Mouse (Mus musculus) left cerebral cortex, adult 18-20 months (tissue): ENCODE data around the gene Klk4. TPM values are rescaled to one million over a fixed set of nuclear protein-coding genes. Genes with fewer than 3 reads are reported as not detected.
A peak's percentile ranks its signal among the peaks of the same experiment; 100 is the strongest.

ENCODE experiments used
- DNase-seq, 2 experiments: peaks; one replicate each; pipeline ENCODE4 v3.0.0; 2021 to 2022; ENCODE audit warnings: low spot score in 2 of 2, mixed read lengths in 1 of 2
- total RNA-seq, 2 experiments: library from RNA; stranded (reverse); gene quantifications; 2 replicates each; pipeline ENCODE4 v1.2.3; 2021

The Klk4 gene
- total RNA-seq, 2 experiments from 2014 or later, result not detected

DNA sequence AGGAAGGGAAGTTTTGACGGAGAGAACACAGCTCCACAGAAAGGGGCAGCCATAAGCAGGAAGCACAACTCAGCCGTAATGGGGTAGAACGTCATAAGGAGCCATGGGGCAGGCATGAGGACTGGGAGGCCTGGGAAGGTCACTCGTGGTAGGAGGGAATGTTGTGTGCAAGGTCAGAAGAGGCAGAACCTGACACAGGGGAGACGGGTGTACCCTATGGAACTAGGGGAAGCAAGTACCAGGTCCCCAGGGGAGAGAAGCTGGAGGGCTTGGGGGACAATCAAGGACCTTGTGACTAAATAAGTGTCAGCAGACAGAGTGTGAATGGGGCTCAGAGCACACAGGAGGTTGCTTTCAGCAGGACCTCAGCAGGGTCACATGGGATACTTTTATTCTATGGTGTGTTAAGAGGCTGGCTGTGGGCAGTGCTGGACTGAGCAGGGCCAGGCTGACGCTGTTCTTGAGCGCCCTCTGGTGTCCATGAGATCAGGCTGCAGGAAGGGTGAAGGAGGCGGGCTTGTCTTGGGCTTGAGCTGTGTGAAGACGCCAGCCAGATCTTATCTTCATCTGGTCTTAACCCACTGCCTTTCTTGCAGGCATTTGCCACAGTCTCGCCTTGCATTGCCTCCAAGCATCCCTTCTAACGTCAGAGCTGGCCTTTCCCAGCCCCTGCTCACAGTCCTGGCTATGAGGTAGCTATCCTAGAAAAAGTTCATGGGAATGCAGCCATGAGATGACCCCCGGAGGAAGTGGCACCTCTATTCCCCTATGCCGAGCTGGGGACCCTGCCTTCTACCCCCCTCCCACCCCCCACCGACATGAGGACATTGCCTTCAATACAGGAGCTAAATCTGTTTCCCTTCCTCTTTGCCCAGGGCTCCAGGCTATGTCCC lies 38.8 kb downstream of the Klk4 start:
- peak; percentile 78 to 83 for DNase-seq

DNA sequence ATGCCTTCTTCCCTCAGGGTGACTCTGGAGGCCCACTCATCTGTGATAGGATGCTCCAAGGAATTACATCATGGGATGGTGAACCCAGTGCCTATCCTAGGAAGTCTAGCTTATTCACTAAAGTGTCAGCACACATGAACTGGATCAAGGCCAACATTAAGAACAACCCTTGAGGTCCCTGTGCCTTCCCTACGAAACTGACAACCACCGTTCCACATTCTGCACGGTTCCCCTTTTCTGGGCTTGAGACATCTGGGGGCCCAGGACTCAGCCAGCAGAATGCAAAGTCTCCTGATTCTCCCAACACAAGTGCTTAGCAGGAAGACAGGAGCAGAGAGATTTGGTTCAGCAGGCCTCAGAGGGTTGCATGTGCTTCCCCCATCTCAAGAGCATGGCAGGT lies 39.6 kb downstream of the Klk4 start:
- no peak for DNase-seq

DNA sequence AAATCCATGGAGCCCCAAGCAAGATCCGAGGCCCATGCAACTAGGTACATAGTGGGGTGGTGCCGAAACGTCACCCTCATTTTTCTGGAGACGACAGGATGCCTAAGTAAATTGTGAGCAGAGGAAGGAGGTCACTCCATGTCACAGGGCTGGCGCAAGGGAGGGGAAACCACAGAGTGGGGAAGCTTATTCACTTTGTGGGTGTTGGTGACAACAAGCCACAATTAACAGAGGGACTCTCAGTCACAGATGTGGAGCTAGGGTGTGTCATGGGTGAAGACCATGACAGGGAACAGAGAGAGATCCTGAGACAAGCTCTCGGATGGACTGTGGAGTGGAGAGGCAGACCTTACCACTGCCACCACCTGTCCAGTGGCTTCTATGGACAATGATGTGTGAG lies 40.1 kb downstream of the Klk4 start:
- no peak for DNase-seq

DNA sequence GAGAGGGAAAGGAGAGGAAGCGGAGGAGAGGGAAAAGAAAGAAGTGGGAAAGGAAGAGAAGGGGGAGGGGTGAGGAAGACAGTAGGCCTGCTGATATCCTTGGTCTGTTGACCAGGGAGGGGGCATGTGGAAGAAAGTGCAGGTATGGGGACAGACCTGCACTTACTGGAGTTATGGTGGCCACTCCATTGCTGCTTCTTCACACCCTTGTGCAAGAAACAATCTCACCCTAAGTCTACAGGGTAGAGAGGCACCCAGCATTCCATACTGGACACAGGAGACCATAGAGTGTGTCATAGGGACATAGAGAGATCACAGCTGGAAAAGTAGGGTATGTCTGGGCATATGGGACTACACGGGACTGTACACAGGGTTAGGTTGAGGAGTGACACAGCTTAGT lies 41.0 kb downstream of the Klk4 start:
- DNase-seq, result no peak

DNA sequence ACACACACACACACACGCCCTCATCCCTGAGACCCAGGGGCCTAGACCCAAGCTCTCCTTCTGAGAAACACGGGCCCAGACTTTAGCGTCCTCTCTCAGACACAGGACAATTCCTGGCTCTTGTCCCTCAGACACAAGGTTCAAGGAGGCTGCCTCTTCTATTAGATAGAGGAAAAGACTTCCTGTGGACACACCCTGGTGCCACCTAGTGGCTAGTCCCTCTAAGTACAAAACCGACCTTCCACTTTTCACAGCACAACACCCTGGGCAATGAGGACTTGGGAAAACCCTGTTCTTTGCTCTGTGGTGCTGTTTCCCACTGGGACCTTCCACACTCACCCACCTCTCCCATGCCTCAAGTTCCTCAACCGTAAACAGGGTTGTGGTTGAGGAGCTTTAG lies 45.0 kb downstream of the Klk4 start:
- DNase-seq, result no peak

GRCm38 (mm10) chr7:43928521-43928920 lies 47.6 kb downstream of the Klk4 start:
- DNase-seq, result peak in 1 of 2 experiments; percentile 21

DNA sequence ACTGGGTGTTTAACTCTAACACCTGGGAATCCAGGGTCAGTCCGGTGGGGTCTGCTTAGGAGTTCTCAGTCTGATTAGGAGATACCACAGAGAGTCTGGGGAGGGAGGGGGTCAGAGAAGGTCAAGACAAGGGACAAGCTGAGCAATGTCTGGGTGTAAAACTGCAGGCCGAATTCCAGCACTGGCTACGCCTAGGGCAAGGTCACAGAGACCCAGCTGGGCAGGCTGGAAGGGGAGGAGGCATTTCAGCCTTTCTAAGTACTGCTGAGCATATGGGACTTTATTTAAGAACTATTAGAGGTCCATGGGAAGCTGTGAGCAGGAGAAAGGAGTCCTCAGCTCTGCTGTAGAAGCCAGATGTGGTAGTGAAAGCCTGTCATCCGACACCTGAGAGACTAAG lies 51.4 kb downstream of the Klk4 start:
- no peak for DNase-seq

GRCm38 (mm10) chr7:43933440-43933839 lies 52.5 kb downstream of the Klk4 start, which contains the start of gene Klk15:
Gene Klk15 (plus strand): TSS chr7:43933740.
- no peak for DNase-seq

DNA sequence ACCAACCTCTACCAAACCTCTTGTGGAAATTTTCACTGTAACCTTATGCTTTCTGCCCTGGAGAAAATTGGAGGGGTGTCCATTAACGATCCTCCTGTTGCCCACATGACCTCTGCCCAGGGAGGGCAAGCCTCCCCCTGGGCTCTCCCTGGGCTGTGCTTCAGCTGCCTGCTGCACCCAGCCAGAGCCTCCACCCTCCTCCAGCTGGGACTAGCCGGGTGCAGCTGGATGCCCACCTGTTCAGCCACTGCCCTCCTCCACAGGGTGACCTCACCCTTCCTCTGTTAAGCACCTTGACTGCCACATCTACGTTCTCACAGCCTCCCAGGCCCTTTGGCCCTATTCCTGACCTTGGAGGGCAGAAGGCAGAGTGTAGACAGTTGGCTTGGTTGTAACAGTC lies 53.8 kb downstream of the Klk4 start:
- DNase-seq, result no peak

Other genes starting within 250 kb of the Klk4 start
- gene Ceacam18, start 246.5 kb upstream of the Klk4 start, total RNA-seq, result not detected
- gene Siglece, start 221.0 kb upstream of the Klk4 start, total RNA-seq, result under 1 TPM; 0.82 to 0.91 TPM
- 1 to 10 TPM; 9.0 to 9.5 TPM for gene Ctu1, start 209.1 kb upstream of the Klk4 start, total RNA-seq
- gene Klk14, start 190.7 kb upstream of the Klk4 start, total RNA-seq, result not detected
- gene Klk13, start 168.6 kb upstream of the Klk4 start, total RNA-seq, result not detected
- not detected for gene Klk12, start 112.3 kb upstream of the Klk4 start, total RNA-seq
- not detected for gene Klk11, start 106.6 kb upstream of the Klk4 start, total RNA-seq
- not detected for gene Klk10, start 100.1 kb upstream of the Klk4 start, total RNA-seq
- gene Klk9, start 89.3 kb upstream of the Klk4 start, total RNA-seq, result not detected
- 1 to 10 TPM; 3.2 to 3.7 TPM for gene Klk8, start 83.6 kb upstream of the Klk4 start, total RNA-seq
- gene Klk7, start 69.9 kb upstream of the Klk4 start, total RNA-seq, result not detected
- gene Klk6, start 56.7 kb upstream of the Klk4 start, total RNA-seq, result 1 to 10 TPM; 1.6 to 1.9 TPM
- gene Klk5, start 39.2 kb upstream of the Klk4 start, total RNA-seq, result not detected
- gene Klk15, start 52.6 kb downstream of the Klk4 start, total RNA-seq, result not detected
- gene Klk1b8, start 69.5 kb downstream of the Klk4 start, total RNA-seq, result not detected
- not detected for gene Klk1b1, start 85.6 kb downstream of the Klk4 start, total RNA-seq
- not detected for gene Klk1b9, start 94.9 kb downstream of the Klk4 start, total RNA-seq
- not detected for gene Klk1b11, start 114.7 kb downstream of the Klk4 start, total RNA-seq
- gene Klk1b26, start 131.0 kb downstream of the Klk4 start, total RNA-seq, result not detected
- not detected for gene Klk1b27, start 171.1 kb downstream of the Klk4 start, total RNA-seq
- gene Klk1b21, start 221.2 kb downstream of the Klk4 start, total RNA-seq, result not detected
- not detected for gene Klk1b22, start 231.5 kb downstream of the Klk4 start, total RNA-seq